Mouse (Mus musculus) embryonic facial prominence, embryonic 14.5 days (tissue): Measurements from ENCODE around the gene Zdhhc21. TPM values are rescaled to one million over a fixed set of nuclear protein-coding genes. Genes with fewer than 3 reads are reported as not detected.

Experiments used
- ATAC-seq: fragments of 200-750 bp; cut with Nextera tagmentation; 2 replicates; pipeline ENCODE4 v1.8.0; 2017; ENCODE audit warnings: low read depth, moderate number of reproducible peaks, moderate TSS enrichment
- DNase-seq: peaks from one replicate; pipeline ENCODE4 v3.0.0-alpha.2; 2015; ENCODE audit warnings: low spot score
- H3K27ac ChIP-seq: fragments of 300-500 bp; sonication (generic); replicated peaks from 2 replicates; pipeline ENCODE4 v1.5.1; 2014; ENCODE audit warnings: low read depth, mild to moderate bottlenecking, low read length, moderate library complexity
- H3K27me3 ChIP-seq: fragments of 300-500 bp; sonication (generic); replicated peaks from 2 replicates; pipeline ENCODE4 v1.6.1; 2014; ENCODE audit warnings: low read length; ENCODE audit not compliant: control insufficient read depth, insufficient read depth
- H3K36me3 ChIP-seq: fragments of 300-500 bp; sonication (generic); 2 replicates; pipeline ENCODE4 v1.6.1; 2014; ENCODE audit warnings: low read length, mixed read lengths; ENCODE audit not compliant: control insufficient read depth, insufficient read depth
- H3K4me1 ChIP-seq: fragments of 300-500 bp; sonication (generic); 2 replicates; pipeline ENCODE4 v1.6.1; 2014; ENCODE audit warnings: antibody characterized with exemption, low read length; ENCODE audit not compliant: control insufficient read depth, insufficient read depth
- H3K4me2 ChIP-seq: fragments of 300-500 bp; sonication (generic); 2 replicates; pipeline ENCODE4 v1.6.1; 2014; ENCODE audit warnings: low read depth, mild to moderate bottlenecking, low read length, moderate library complexity, mixed read lengths
- H3K4me3 ChIP-seq: fragments of 300-500 bp; sonication (generic); 2 replicates; pipeline ENCODE4 v1.5.1; 2014; ENCODE audit warnings: low read depth, mild to moderate bottlenecking, low read length
- H3K9ac ChIP-seq: fragments of 300-500 bp; sonication (generic); 2 replicates; pipeline ENCODE4 v1.6.1; 2014; ENCODE audit warnings: low read depth, mild to moderate bottlenecking, low read length, moderate library complexity, mixed read lengths
- H3K9me3 ChIP-seq: fragments of 300-500 bp; sonication (generic); 2 replicates; pipeline ENCODE4 v1.6.1; 2016; ENCODE audit warnings: low read length; ENCODE audit not compliant: control insufficient read depth
- WGBS: fragments of 180-500 bp; shearing (Covaris S2); extraction: QIAGEN DNeasy Blood & Tissue Kit; methylation state at CpG from one replicate; pipeline ENCODE4 v1.1.7; 2014; 5-methylcytosine and 5-hydroxymethylcytosine counted together
- polyA plus RNA-seq: library from polyadenylated mRNA; unstranded; fragments of >200 nt; fragmentation: Nextera tagmentation; extraction: Ambion mirVana; gene quantifications from 2 replicates; pipeline ENCODE4 v1.2.1, GENCODE M21; 2014

Gene Zdhhc21
- polyA plus RNA-seq, 1 experiment from 2014 or later: 13.4 TPM

GRCm38 (mm10) chr4:82872121-82872520 lies 12.4 kb upstream of the Zdhhc21 start:
- Histone ChIP-seq H3K27ac (no peak overlapping the region), H3K4me1 (peaks cover 3% of the 10 kb centered on the region; the same call in 1 of the 2 replicates), H3K4me2 (no peak overlapping the region), H3K9ac (no peak overlapping the region), H3K9me3 (no peaks in the 10 kb centered on the region), H3K4me3 (no peak overlapping the region), H3K27me3 (no peaks in the 10 kb centered on the region), H3K36me3 (no peaks in the 10 kb centered on the region)
- no peak for DNase-seq
- no peak for ATAC-seq
- 39% methylated on average over 6 of the region's 6 CpGs for WGBS

GRCm38 (mm10) chr4:82870931-82871330 lies 11.2 kb upstream of the Zdhhc21 start:
- WGBS: 65% methylated on average over 6 of the region's 6 CpGs
- Histone ChIP-seq H3K9me3 (no peaks in the 10 kb centered on the region), H3K9ac (no peak overlapping the region), H3K4me3 (no peak overlapping the region), H3K27me3 (no peaks in the 10 kb centered on the region), H3K36me3 (no peaks in the 10 kb centered on the region), H3K4me2 (no peak overlapping the region), H3K4me1 (peaks cover 3% of the 10 kb centered on the region; the same call in 1 of the 2 replicates), H3K27ac (no peak overlapping the region)
- ATAC-seq: no peak
- DNase-seq: no peak

- Histone ChIP-seq H3K4me1 (peaks cover 3% of the 10 kb centered on the region; the same call in 1 of the 2 replicates), H3K36me3 (no peaks in the 10 kb centered on the region), H3K9ac (no peak overlapping the region), H3K27me3 (no peaks in the 10 kb centered on the region), H3K4me3 (no peak overlapping the region), H3K9me3 (no peaks in the 10 kb centered on the region), H3K4me2 (no peak overlapping the region), H3K27ac (no peak overlapping the region)
- 76% methylated on average over 5 of the region's 5 CpGs for WGBS
- DNase-seq: no peak
- no peak for ATAC-seq
Observed at GRCm38 (mm10) chr4:82867731-82868445, 8.1 kb upstream of the Zdhhc21 start.

- DNase-seq (no peak), ATAC-seq (no peak)
- no peak overlapping the region for H3K4me2 ChIP-seq
- no peaks in the 10 kb centered on the region for H3K4me1 ChIP-seq
- H3K27me3 ChIP-seq: no peaks in the 10 kb centered on the region
- no peaks in the 10 kb centered on the region for H3K9me3 ChIP-seq
- H3K4me3 ChIP-seq: no peak overlapping the region
- WGBS: 49% methylated on average over 4 of the region's 4 CpGs
- H3K36me3 ChIP-seq: no peaks in the 10 kb centered on the region
- no peak overlapping the region; the same call in 1 of the 2 replicates for H3K27ac ChIP-seq
- no peak overlapping the region for H3K9ac ChIP-seq
Observed at GRCm38 (mm10) chr4:82867111-82867510, 7.4 kb upstream of the Zdhhc21 start.

- Histone ChIP-seq H3K9me3 (no peaks in the 10 kb centered on the region), H3K4me3 (no peak overlapping the region), H3K27ac (no peak overlapping the region), H3K4me1 (no peaks in the 10 kb centered on the region), H3K36me3 (no peaks in the 10 kb centered on the region), H3K27me3 (no peaks in the 10 kb centered on the region), H3K4me2 (no peak overlapping the region), H3K9ac (no peak overlapping the region)
- WGBS: 80% methylated on average over 8 of the region's 8 CpGs
- ATAC-seq: no peak
- DNase-seq: no peak
Observed at GRCm38 (mm10) chr4:82864974-82865699, 5.4 kb upstream of the Zdhhc21 start.

- H3K4me1 ChIP-seq: peaks cover 8% of the 10 kb centered on the region; the same call in 1 of the 2 replicates
- WGBS: 86% methylated on average over 8 of the region's 8 CpGs
- H3K9me3 ChIP-seq: no peaks in the 10 kb centered on the region
- H3K27me3 ChIP-seq: no peaks in the 10 kb centered on the region
- DNase-seq (no peak), ATAC-seq (no peak)
- no peak overlapping the region for H3K9ac ChIP-seq
- H3K4me3 ChIP-seq: no peak overlapping the region
- no peak overlapping the region for H3K27ac ChIP-seq
- no peak overlapping the region for H3K4me2 ChIP-seq
- no peaks in the 10 kb centered on the region for H3K36me3 ChIP-seq
Observed at GRCm38 (mm10) chr4:82863316-82863715, 3.6 kb upstream of the Zdhhc21 start.

- ATAC-seq: no peak
- Histone ChIP-seq H3K9ac (no peak overlapping the region), H3K4me2 (no peak overlapping the region), H3K4me3 (no peak overlapping the region), H3K36me3 (no peaks in the 10 kb centered on the region), H3K27ac (no peak overlapping the region), H3K4me1 (peaks cover 10% of the 10 kb centered on the region), H3K27me3 (no peaks in the 10 kb centered on the region), H3K9me3 (no peaks in the 10 kb centered on the region)
- 94% methylated on average over 2 of the region's 2 CpGs for WGBS
- no peak for DNase-seq
Observed at GRCm38 (mm10) chr4:82861451-82861850, 1.7 kb upstream of the Zdhhc21 start.

GRCm38 (mm10) chr4:82860566-82860965 lies 808 bp upstream of the Zdhhc21 start:
- H3K9ac ChIP-seq: no peak overlapping the region
- H3K4me2 ChIP-seq: no peak overlapping the region
- DNase-seq: no peak
- H3K27ac ChIP-seq: no peak overlapping the region
- no peaks in the 10 kb centered on the region for H3K9me3 ChIP-seq
- WGBS: 38% methylated on average over 3 of the region's 3 CpGs
- H3K4me1 ChIP-seq: peaks cover 12% of the 10 kb centered on the region
- no peaks in the 10 kb centered on the region for H3K36me3 ChIP-seq
- no peaks in the 10 kb centered on the region for H3K27me3 ChIP-seq
- no peak overlapping the region for H3K4me3 ChIP-seq
- ATAC-seq: no peak
